Mouse (Mus musculus) CD4-positive, CD25-positive, alpha-beta regulatory T cell, adult 4 months (primary cell): ENCODE measurements around the gene G430095P16Rik. TPM values are rescaled to one million over a fixed set of nuclear protein-coding genes. Genes with fewer than 3 reads are reported as not detected.

Source experiments
- ATAC-seq: one replicate; pipeline ENCODE4 v1.8.0; 2017
- polyA plus RNA-seq, 2 experiments: library from polyadenylated mRNA; unstranded; fragments of 100-300 nt; shearing (Covaris generic); gene quantifications; one replicate each; pipeline ENCODE4 v1.2.1; 2017

Gene G430095P16Rik
- polyA plus RNA-seq, 2 experiments from 2014 or later: 24.3 to 28.6 TPM

DNA sequence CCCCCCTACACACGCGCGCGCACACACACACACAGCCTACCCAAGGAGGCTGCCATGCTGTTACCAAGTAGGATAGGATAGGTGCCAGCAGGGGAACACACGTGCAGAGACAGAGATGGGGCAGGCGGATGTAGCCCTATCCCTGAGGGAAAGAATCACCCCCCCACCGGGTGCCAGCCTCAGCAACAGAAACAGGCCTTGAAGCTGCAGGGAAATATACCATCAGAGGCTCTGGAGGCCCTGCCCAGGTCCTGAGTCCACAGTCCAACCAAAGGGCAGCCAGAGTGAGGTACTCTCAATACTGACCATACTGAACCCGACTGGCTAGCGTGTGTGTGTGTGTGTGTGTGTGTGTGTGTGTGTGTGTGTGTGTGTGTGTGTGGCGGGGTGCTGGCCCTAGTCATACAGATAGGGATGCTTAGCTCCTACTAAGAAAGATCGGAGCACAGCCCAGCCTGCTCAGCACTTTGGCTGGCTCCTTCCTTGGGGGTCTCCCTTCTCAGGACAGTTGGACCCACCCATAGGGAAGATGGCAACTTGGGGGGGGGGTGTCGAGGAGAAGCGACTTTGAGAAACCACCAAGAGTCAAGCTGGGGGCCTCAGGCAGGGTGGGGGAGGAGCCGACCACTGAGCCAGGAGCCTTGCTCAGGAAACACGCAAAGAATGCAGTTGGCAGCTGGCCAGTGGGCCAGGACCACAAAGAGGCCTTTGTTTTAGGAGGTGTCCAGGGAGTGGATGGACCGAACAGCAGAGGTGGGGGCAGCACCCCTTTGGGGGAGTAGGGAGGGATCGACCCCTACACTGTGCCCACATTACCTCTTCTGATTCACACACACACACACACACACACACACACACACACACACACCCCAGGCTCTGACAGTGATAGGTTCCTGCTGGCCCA lies 21.0 kb downstream of the G430095P16Rik start:
- no peak for ATAC-seq

DNA sequence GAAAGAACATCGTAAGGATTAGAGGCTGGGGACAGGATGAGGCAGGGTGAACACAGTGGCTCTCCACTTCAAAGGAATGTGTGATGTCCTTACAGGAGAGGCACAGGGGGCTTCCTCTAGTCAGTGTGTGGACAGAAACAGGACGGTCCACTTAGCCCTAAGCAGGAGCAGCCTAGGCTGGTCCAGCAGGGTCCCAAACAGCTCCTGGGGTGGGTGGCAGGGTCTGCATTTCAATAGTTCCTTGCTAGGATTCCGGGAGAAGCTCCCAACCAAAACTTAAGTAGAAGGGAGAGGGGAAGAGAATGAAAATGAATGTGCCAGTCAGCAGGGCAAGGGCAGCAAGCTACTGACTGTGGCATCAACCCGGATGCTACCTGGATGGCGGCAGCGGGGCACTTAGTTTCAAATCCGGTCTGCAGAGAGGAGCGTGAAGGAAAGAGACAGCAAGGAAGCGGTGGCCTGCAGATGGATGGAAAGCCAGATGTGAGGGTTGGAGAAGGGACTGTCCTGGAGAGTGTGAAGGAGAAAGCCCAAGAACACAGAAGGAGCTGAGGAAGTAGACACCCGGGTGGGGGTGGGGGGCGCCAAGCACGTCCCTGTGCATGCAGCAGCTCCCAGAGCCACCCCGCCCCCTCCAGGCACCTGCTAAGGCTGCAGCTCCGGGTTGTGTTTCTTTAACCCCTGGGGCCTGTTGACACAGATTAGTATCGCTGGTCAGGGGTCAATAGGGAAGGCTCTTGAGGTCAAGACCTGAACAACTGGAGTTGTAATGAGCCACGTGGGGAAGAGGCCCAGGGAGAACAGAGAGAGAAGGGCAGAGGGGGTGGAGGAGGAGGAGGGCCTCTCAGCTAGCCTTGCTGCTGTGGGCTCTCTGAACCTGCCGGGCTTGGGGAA lies 22.5 kb downstream of the G430095P16Rik start:
- ATAC-seq: peak; percentile 58

DNA sequence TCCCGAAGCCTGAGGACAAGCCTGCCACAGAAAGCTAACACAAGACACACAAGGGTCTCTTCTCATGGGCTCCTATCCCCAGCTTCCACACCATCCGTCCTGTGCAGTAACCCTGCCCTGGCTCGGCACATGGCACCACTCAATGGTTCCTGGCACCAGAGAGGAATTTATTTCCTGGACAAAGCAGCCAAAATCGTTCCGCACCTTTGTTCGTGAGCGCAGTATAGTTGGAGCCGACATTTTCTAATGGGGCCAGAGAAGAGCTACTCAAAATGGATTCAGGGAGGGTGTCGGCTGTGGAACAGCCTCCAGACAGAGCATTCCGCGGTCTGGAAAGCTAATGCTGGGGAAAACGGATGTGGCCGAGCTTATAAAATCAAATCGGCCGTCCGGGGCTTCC lies 26.7 kb downstream of the G430095P16Rik start:
- ATAC-seq: no peak

DNA sequence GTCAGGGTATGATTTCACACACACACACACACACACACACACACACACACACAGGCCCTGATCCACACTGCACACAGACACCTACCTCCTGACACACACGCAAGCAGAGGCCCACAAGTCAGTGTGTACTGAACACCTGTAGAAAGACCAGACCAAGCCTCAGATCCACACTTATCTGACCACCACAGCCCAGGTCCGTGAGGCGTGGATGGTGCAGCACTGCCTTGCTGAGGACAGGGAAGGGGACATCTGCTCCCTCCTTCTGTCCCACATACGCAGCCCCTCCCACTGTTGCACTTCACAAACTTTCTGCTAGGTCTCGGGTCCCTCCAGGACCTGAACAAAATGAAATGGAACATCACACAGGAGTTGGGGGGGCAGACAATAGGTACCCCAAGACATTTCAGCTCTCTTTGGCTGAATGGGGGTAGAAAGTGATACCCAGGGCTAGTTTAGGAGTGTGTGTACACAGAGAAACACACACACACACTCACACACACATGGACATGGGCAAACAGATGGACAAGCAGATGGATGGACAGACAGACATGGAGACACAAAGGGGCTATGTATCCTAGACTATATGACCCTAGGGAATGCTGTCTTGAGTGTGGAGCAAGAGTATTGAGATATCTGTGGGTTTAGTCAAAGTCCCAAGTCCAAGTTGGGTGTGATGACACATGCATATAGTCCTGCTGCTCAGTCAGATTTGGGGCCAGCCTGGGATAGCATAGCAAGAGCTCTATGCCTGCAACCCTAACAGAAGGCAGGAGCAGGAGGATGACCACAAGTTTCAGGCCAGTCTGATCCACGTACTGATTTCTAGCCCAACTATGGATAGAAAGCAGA lies 30.2 kb downstream of the G430095P16Rik start:
- no peak for ATAC-seq

DNA sequence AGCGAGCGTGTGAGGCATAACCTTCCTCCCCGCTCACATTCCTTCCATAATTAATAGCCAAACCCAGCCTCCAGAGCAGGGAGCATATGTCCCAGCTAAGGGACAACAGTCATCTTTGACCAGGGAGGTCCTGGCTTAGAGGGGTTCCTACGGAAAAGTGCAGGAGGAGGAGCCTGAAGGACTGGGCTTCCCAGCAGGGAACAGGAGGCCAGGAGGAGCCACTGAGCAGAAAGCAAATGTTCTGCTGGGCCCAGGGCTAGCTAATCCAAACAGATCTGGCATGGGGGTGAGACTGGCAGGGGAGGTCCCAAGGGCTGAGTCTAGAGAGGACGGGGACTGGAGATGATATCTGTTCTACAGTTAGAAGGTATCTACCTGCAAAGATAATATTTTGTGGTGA lies 34.7 kb downstream of the G430095P16Rik start:
- ATAC-seq: no peak

DNA sequence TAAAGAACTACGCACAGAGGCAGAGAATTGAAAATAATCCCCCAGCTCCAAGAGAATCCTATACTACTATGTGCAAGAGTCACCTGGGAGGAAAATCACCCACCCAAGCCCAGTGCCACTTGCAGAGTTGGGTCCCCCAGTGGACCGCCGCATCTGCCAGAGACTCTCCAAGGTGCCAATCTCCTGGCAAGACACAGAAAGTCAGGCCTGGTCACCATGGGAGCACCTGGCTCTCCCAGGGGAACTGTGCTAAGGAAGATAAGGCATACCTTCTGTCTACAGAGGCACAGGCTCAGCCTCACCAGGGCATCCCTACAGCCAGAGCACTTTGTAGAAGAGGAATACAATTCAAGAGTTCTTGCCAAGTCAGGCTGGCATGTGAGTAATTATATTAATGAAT lies 35.5 kb downstream of the G430095P16Rik start:
- no peak for ATAC-seq

DNA sequence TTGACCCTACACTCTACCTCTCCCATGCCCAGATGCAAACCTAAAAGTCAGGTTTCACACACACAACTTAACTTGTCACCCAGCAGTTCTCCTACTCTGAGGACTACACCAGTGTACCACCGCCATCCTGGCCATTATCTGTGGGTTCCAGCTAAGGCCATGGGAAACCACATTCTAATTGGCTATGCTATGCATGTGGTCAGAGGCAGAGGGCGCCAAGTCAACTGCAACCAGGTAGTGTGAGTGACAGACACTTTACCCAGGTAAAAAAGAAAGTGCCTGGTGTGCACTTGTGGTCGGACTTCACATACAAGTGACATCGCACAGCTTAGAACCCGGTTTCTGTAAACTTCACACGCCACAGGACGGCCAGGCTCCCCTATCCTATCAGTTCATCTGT lies 36.3 kb downstream of the G430095P16Rik start:
- ATAC-seq: peak; percentile 53

DNA sequence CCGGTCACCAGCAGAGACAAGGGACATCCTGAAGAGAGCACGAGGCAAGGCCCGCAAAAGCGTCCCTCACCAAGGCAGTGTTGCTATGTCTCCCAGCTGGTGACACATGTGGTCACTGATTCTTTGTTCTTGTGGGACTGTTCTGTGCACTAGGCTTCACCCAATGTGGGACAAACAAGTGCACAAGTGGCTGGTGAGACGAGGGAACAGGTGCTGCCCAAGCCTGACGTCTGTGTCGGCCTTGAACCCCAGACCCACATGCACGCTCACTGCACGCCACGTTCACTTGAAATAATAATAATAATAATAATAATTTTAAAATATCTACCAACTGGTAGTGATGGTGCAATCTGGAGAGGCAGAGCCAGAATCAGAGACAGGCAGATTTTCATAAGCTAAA lies 36.9 kb downstream of the G430095P16Rik start:
- no peak for ATAC-seq

DNA sequence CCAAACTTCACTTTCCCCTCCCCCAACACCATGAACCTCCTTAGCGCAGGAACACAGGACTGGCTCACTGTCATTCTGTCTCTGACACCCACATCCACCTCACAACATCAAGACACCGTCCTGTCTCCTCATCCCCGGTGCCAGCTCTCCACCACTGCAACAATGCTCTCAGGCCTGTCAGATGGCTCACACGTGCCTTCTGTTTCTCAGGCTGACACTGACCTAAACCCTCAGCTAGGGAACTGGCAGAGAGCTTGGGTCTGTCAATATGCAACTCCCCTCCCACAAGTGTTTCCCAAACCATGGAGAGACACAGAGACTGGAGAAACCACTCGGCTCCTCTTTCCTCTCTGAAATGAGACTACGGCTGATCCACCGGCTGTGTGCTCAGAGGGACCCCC lies 37.6 kb downstream of the G430095P16Rik start:
- ATAC-seq: no peak

DNA sequence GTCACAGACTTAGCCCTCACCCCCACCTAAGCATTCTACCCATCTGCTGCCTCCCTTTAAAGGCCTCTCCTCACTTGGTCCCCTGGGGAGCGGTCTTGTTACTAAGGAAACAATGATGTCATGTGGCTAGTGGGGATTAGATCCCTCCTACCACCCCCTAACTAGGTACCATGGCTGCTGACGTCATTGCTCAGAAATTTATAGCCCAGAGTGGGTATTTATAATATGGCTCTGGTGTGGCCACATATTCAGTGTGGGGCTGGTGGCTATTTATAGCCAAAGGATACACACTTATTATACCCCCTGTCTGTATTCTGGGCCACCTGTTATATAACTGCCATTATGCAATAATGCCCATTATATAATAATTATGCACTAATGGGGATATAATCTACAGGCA lies 38.1 kb downstream of the G430095P16Rik start:
- no peak for ATAC-seq

DNA sequence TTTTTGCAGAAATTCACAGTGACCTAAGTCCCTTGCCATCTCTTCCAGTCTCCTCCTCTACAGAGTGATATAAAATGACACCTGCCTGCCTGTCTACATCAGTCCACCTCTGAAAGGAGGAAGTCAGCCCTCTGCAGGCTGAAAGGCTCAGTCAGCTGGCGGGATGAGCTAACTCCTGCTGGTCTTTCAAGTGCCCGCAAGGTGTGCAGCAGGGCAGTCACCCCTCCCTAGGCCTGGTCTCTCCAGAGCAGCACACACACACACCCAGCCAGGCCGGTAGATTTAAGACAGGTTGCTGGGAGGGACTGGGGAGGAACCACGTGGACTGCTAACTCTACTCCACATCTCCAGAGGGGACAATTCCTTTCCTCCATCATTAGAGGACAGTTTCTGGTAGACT lies 41.3 kb downstream of the G430095P16Rik start:
- no peak for ATAC-seq

DNA sequence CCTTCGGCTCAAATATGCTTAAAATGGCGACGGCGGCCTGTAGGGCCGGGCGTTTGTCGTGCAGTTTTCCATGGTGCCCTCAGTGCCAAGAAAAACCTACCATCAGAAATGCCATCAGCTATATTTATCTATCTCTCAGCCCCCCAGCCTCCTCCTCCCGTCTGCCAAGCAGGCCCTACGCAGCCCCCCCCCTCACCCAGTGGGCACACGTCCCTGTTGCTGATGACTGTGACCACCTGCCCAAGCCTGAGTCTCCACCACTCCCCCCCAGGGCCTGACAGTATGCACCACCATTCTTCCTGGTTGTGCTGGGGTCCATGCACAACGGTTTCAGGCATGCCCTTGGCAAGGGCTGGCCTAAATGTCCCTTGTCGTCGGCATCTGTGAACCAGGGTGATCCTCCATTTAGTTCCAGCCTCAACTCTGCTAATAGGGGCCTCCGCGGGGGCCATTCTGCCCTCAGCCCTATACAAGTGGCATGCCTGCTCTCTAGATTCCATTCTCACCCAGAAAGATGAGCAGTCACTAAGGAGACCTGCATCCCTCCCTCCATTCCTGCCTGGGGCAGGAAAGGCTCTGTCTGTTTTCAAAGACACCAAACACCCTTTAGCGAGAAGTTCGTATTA lies 42.2 kb downstream of the G430095P16Rik start:
- no peak for ATAC-seq

DNA sequence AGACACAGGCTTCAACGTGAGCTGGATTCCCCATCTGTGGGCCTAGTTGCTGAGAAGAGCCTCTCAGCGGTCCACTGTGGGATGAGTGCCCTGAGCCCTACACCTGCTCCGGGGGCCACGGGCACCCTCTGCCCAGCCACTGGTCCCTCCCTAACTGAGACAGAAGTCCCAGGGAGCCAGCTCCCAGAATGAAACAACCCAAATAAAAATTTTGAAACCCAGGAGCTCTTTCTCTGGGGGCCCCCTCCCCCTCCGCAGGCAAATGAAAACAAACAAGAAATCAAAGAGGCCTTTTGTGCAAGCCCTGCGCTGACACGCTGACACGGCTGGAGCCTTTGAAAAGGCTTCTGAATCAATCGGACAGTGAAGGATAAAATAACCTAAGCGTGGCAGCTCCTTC lies 42.8 kb downstream of the G430095P16Rik start:
- ATAC-seq: no peak

DNA sequence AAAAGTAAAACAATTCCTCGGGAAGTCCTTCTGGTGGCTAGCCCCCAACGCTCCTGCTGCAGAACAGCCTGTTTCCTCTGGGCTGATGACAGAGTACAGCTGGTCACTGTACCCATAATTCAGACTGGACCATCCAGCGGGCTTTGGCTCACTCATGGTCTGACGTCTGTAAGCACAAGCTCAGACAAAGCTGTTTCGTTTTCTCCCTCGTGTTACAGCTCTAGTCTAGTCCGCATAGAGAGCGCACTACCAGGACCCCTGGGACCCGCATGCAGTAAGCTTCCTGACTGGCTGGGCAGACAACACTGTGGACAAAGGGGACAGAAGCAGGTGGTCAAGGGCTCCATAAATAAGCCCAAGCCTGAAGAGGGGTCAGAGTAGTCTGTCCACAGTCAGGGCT lies 43.6 kb downstream of the G430095P16Rik start:
- no peak for ATAC-seq

DNA sequence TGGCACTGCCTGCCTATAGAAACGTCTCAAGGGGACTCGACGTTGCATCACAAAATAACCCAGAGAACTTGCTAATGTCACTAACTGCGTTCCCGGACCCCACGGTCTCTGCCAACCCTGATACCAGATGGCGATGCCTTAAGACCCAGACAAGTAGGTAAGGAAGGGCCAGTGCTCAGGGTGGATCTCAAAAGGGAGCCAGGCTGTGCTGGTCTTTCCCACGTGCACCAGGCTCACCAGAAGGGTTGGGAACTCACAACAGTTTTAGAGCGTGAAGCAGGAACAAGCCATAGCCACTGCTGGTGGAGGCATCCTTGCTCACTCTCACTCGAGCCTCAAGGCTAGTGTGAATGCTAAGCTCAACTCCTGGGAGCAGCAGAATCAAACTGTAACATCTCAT lies 44.4 kb downstream of the G430095P16Rik start:
- ATAC-seq: no peak

DNA sequence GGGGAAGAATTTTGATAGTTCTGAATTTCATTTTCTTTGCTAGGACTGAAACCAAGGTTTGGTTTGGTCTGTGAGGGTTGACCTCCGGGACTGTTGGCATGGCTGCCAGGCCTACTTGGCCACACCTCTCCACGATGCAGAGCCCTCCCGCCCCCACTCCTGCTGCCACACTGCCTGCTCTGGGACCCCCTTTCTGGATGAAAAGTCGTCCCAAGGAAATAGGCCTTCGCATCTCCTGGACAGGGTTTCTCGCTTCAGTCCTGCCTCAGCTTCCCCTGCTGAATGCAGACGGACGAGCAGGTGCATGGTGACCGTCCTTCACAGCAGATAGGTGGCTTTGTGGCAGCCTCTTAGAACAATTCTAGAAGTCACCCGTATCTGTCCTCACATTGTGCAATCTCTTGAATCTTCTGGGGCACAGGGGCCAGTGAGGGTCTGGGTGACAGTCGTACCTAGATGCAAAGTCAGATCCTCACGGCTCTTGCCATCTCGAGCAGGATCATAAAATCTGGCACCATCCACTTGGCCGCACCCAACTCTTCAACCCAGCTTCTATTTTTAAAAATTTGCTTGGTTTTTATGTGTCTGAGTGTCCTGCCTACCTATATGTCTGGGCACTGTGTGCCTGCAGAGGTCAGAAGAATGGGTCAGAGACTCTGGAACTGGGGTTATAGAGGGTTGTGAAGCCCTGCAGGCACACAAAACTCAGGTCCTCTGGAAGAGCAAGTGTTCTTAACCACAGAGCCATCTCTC lies 45.7 kb downstream of the G430095P16Rik start:
- ATAC-seq: no peak

DNA sequence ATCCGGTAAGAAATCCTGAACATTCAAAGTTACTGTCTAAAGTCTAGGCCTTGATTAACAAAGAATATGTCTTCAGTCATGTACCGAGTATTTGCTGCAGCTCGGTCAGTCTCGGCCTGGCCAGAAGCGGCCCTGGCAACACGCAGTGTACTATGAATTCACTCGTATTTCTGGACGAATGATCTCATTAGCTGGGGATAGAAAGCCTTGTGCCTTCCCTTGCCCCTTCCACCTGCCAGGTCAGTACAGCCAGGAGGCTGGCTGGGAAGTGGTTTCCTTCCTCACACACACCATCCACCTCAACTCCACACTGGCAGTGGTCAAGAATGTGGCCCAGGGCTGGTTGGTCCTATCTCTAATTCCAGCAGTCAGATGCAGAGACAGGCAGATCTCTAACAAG lies 46.5 kb downstream of the G430095P16Rik start:
- no peak for ATAC-seq

DNA sequence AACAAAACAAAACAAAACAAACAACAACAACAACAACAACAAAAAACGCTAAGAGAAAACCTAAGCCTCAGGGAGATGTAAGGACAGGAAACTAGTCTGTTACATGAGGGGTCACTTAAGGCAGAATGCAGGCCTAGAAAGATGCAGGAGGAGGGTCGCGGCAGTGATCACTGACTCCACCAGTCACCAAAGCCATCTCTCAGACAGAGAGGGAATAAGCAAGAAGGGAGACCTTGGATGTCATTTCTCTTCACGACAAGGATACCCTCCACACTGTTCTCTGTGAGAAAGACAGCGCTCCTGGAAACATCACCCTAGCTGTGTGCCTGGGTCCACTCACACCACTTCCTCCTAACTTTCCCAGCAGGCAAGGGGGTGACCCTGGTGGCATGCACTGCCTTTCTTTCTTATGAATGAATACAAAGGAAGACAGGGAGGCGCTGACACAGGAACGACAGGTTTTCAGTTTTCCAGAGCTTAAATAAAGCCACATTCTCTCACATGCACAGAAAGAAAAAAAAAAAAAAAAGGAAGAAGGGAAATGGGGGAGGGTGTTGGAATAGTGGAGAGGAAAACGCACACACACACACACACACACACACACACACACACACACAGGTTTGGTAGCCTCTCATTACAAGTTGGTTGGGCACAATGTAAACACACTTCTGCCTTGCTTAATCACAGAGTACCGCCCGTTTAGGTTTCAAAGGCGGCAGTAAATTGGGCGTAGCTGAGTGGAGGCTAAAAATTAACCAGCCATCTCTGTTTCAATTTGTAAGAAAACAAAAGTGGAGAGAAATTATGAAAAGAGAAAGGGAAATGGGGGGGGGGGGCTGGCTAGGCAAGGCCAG lies 47.5 kb downstream of the G430095P16Rik start:
- no peak for ATAC-seq

DNA sequence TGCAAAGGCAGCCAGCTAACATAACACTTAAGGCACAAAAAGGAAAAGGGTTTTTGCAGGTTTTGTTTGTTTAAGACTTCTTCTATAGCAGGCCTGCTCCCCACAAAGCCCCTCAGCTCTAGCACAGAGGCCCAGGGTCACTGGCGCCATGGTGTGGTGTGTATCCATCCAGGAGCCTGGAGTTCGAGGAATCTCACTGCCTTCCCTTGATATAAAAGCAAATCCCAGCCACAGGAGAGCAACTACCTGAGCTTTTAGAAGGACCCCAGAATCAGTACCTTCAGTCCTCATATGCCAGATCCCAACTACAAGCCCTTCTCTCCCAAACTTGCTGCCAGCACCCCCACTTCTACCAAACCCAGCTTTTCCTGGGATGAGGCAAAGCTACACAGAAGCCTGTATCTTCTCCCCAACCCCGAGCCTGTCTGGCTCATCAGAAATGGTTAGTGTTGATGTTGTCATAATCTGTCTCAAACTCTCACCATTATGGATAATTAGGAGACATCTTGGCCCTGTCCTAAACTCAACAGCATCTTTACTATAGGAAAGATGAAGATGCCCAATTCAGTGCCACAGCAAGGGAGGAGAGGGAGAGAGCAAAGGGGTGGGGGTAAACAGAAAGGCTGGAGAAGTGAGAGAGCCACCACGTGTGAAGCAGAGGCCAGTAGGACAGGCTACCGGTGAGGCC lies 48.3 kb downstream of the G430095P16Rik start:
- ATAC-seq: no peak

DNA sequence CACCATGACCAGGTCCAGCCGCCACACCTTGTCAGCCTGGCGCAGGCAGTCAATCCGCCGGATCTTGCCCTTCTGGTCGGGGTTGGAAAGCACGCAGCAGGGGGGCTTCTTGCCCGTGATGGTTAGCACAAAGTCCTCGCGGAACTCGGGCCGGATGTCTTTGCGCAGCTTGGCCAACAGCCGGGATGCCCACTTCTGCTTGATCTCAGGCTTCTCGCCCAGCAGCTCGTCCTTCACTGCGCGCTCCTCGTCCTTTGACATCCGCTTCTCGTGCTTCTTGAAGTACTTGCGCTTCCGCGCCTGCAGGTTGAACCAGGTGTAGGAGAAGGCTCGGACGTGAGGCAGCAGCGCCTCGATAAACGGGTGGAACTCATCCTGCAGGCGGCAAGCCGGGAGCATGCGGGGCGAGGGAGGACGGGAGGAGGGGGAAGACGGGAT lies 49.2 kb downstream of the G430095P16Rik start:
- no peak for ATAC-seq
